Mouse (Mus musculus): ENCODE results near the gene 1700008O03Rik. TPM values are rescaled to one million over a fixed set of nuclear protein-coding genes. Genes with fewer than 3 reads are reported as not detected.

1700008O03Rik gene
- total RNA-seq, 2 experiments from 2014 or later, result 0.98 to 2.7 TPM

- no peak for DNase-seq (ENCODE audit: low spot score in 2 of 2)
Measured at GRCm38 (mm10) chr7:44378290-44378689, 7.3 kb downstream of the 1700008O03Rik start.

- DNase-seq (ENCODE audit: low spot score in 2 of 2), result no peak
Measured at GRCm38 (mm10) chr7:44375793-44376192, 9.8 kb downstream of the 1700008O03Rik start.

GRCm38 (mm10) chr7:44375207-44375606 is 10.4 kb downstream of the 1700008O03Rik start:
- DNase-seq (ENCODE audit: low spot score in 2 of 2), result no peak

GRCm38 (mm10) chr7:44374756-44375155 is 10.9 kb downstream of the 1700008O03Rik start:
- DNase-seq (ENCODE audit: low spot score in 2 of 2), result no peak

- DNase-seq (ENCODE audit: low spot score in 2 of 2), result peak; percentile 76 to 86
Measured at GRCm38 (mm10) chr7:44373889-44374652, 11.5 kb downstream of the 1700008O03Rik start.

- DNase-seq (ENCODE audit: low spot score in 2 of 2), result no peak
Measured at GRCm38 (mm10) chr7:44373460-44373859, 12.2 kb downstream of the 1700008O03Rik start.

GRCm38 (mm10) chr7:44372678-44373077 is 12.9 kb downstream of the 1700008O03Rik start:
- no peak for DNase-seq (ENCODE audit: low spot score in 2 of 2)

- peak in 1 of 2 experiments; percentile 31 for DNase-seq (ENCODE audit: low spot score in 2 of 2)
Measured at GRCm38 (mm10) chr7:44360792-44361301, 24.8 kb downstream of the 1700008O03Rik start.

- peak; percentile 98 for DNase-seq (ENCODE audit: low spot score in 2 of 2)
Measured at GRCm38 (mm10) chr7:44359908-44360672, 25.5 kb downstream of the 1700008O03Rik start.

- DNase-seq (ENCODE audit: low spot score in 2 of 2), result peak in 1 of 2 experiments; percentile 15
Measured at GRCm38 (mm10) chr7:44358886-44359654, 26.6 kb downstream of the 1700008O03Rik start.

- peak in 1 of 2 experiments; percentile 8 for DNase-seq (ENCODE audit: low spot score in 2 of 2)
Measured at GRCm38 (mm10) chr7:44358012-44358411, 27.6 kb downstream of the 1700008O03Rik start.

- DNase-seq (ENCODE audit: low spot score in 2 of 2), result peak in 1 of 2 experiments; percentile 5
Measured at GRCm38 (mm10) chr7:44357531-44357930, 28.1 kb downstream of the 1700008O03Rik start.

- no peak for DNase-seq (ENCODE audit: low spot score in 2 of 2)
Measured at GRCm38 (mm10) chr7:44356590-44357481, 28.8 kb downstream of the 1700008O03Rik start.

GRCm38 (mm10) chr7:44355411-44355810 is 30.2 kb downstream of the 1700008O03Rik start:
- DNase-seq (ENCODE audit: low spot score in 2 of 2), result no peak

- DNase-seq (ENCODE audit: low spot score in 2 of 2), result no peak
Measured at GRCm38 (mm10) chr7:44353601-44354340, 31.8 kb downstream of the 1700008O03Rik start.

GRCm38 (mm10) chr7:44352750-44353600 is 32.6 kb downstream of the 1700008O03Rik start:
- no peak for DNase-seq (ENCODE audit: low spot score in 2 of 2)

- DNase-seq (ENCODE audit: low spot score in 2 of 2), result no peak
Measured at GRCm38 (mm10) chr7:44351881-44352749, 33.5 kb downstream of the 1700008O03Rik start.

All from left cerebral cortex, adult 18-20 months (tissue).